Mouse (Mus musculus): ENCODE results near the gene Bmp7. TPM values are rescaled to one million over a fixed set of nuclear protein-coding genes. Genes with fewer than 3 reads are reported as not detected.

Bmp7 gene
- polyA plus RNA-seq, 1 experiment from 2014 or later = 67.2 TPM

DNA sequence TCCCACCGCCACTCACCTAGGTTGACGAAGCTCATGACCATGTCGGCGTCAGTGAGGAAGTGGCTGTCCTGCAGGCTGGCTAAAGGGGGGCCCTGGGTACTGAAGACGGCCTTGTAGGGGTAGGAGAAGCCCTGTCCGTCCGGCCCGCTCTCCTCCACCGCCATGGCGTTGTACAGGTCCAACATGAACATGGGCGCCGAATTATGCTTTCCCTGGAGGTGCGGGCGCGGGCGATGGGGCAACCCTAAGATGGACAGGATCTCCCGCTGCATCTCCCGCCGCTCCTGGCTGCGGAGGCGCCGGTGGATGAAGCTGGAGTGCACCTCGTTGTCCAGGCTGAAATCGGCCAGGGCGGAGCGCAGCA is 500 bp downstream of the Bmp7 start:
- H3K4me1 ChIP-seq (replicated peaks) = peaks cover 45% of the 10 kb centered on the region
- peak overlapping the region; percentile 61 for H3K4me3 ChIP-seq
- no peaks in the 10 kb centered on the region for H3K9me3 ChIP-seq (replicated peaks)
- no peaks in the 10 kb centered on the region for H3K36me3 ChIP-seq
- WGBS = under 1% methylated on average over 26 of the region's 26 CpGs
- peaks cover 53% of the 10 kb centered on the region for H3K27me3 ChIP-seq (replicated peaks)
- peak overlapping the region; percentile 86 for H3K9ac ChIP-seq
- no peak for ATAC-seq (ENCODE audit: insufficient number of reproducible peaks, low FRiP score)
- H3K4me2 ChIP-seq = peak overlapping the region; percentile 74
- H3K27ac ChIP-seq (ENCODE audit: poor library complexity, severe bottlenecking) = peak overlapping the region; percentile 91

DNA sequence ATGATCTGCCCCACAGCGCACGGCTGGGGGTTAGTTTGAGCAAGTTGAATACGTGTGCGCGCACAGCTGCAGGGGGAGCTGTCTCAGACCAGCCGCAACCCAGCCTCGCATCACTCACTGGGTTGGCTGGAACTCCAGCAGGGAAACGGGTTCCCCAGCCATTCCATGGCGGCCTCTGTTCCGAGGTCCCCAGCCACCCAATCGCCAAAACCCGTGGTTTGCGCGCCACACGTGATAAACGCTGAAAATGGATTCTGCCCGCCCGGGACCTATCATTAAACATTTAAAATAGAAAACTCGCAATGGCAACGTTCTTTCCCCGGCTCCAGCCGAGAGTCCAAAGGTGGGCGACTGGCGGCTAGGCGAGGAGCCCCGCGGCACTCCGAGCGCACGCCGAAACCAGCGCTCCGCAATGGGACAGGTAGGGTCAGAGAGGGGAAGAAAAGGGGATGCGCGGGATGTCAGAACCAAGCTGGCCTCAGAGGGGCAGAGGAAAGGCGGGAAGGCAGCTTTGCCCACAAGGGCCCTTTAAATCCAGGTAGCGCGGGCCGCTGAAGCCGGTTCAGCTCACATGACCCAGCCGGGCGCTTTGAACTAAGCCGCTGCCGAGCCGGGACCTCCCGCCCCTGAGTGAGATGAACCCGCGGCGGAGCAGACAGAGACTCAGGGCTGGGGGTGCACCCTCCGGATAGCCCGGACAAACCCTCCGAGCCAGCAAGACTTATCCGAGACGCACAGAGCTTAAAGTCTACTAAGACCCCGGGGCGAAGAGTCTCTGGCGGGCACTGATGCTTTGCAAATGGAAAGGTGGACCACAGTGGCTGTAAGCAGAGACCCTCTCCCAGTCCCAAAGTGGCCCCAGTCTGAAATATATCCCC is 1.1 kb downstream of the Bmp7 start:
- ATAC-seq (ENCODE audit: insufficient number of reproducible peaks, low FRiP score) = no peak
- Histone ChIP-seq H3K27ac (ENCODE audit: poor library complexity, severe bottlenecking) (peak overlapping the region; percentile 91), H3K4me2 (peak overlapping the region; percentile 74), H3K9me3 (replicated peaks) (no peaks in the 10 kb centered on the region), H3K36me3 (no peaks in the 10 kb centered on the region), H3K27me3 (replicated peaks) (peaks cover 53% of the 10 kb centered on the region), H3K4me1 (replicated peaks) (peaks cover 51% of the 10 kb centered on the region), H3K4me3 (peak overlapping the region; percentile 61), H3K9ac (peak overlapping the region; percentile 86)
- under 1% methylated on average over 57 of the region's 57 CpGs for WGBS

DNA sequence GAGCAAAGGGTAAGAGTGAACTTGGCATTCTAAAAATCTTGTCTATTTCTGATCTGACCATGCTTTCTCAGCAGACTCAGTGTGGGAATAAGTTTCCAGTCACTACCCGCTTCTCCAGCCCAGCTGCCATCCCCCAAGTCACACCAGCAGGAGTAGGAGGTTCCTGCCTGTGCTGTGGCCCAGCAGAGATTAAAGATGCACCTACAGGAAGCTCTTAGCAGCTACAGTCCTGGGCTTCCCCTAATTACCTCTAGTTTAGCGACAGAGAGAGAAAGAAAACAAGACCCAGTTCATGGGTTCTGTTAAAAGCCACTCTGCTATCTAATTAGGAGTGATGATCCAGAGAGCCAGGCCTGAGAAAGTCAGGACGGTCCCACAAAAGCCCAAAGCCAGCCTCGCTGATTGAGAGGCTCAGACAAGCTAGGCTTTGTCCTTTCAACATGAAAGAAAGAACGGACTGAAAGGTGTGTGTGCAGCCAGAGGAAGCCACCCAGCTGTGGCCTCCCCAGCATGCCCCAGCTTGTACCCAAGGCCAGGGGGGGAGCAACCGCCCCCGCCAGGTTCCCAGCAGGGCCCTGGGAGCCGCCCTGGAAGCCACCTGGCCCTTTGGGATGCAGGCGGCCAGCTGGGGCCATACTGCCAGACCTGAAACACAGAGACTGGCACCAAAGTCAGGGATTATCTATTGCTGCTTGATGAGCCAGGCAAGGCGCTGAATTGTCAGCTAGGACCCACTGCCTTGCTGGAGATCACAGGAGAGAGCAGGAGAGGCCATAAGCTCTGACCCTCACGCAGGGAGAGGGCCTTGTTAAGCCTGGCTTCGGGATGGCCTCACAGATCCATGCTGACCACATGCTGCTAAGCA is 2.6 kb downstream of the Bmp7 start:
- peak overlapping the region; percentile 86 for H3K9ac ChIP-seq
- WGBS = 15% methylated on average over 12 of the region's 12 CpGs
- H3K4me3 ChIP-seq = peak overlapping the region; percentile 61
- no peaks in the 10 kb centered on the region; the same call in 1 of the 2 replicates for H3K36me3 ChIP-seq
- no peaks in the 10 kb centered on the region for H3K9me3 ChIP-seq (replicated peaks)
- peak overlapping the region; percentile 74 for H3K4me2 ChIP-seq
- peaks cover 62% of the 10 kb centered on the region for H3K4me1 ChIP-seq (replicated peaks)
- ATAC-seq (ENCODE audit: insufficient number of reproducible peaks, low FRiP score) = no peak
- peak overlapping the region; percentile 91 for H3K27ac ChIP-seq (ENCODE audit: poor library complexity, severe bottlenecking)
- H3K27me3 ChIP-seq (replicated peaks) = peaks cover 46% of the 10 kb centered on the region

DNA sequence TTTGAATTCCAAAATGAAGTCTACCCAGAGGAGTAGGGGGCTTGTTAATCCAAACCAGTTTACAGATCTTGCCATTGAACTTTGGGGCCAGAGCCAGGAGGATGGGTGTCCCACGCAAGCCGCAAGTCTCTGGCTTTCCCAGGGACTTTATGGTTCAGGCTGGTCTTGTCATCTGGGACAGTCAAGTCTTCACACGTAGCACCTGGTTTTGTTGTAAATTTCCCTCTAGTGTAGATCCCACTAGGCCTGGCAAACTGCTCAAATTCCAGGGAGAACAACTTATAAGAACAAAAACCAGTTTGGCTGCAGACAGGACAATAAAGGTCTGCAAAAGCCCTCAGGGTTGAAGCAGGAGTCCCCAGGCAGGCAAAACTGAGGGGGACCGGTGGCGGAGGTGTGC is 3.3 kb downstream of the Bmp7 start:
- H3K9me3 ChIP-seq (replicated peaks) = no peaks in the 10 kb centered on the region
- H3K4me2 ChIP-seq = peak overlapping the region; percentile 74
- no peak for ATAC-seq (ENCODE audit: insufficient number of reproducible peaks, low FRiP score)
- no peaks in the 10 kb centered on the region; the same call in 1 of the 2 replicates for H3K36me3 ChIP-seq
- peaks cover 67% of the 10 kb centered on the region for H3K4me1 ChIP-seq (replicated peaks)
- H3K27me3 ChIP-seq (replicated peaks) = peaks cover 40% of the 10 kb centered on the region
- WGBS = 30% methylated on average over 5 of the region's 5 CpGs
- H3K9ac ChIP-seq = peak overlapping the region; percentile 86
- peak overlapping the region; percentile 61 for H3K4me3 ChIP-seq
- peak overlapping the region; percentile 91 for H3K27ac ChIP-seq (ENCODE audit: poor library complexity, severe bottlenecking)

DNA sequence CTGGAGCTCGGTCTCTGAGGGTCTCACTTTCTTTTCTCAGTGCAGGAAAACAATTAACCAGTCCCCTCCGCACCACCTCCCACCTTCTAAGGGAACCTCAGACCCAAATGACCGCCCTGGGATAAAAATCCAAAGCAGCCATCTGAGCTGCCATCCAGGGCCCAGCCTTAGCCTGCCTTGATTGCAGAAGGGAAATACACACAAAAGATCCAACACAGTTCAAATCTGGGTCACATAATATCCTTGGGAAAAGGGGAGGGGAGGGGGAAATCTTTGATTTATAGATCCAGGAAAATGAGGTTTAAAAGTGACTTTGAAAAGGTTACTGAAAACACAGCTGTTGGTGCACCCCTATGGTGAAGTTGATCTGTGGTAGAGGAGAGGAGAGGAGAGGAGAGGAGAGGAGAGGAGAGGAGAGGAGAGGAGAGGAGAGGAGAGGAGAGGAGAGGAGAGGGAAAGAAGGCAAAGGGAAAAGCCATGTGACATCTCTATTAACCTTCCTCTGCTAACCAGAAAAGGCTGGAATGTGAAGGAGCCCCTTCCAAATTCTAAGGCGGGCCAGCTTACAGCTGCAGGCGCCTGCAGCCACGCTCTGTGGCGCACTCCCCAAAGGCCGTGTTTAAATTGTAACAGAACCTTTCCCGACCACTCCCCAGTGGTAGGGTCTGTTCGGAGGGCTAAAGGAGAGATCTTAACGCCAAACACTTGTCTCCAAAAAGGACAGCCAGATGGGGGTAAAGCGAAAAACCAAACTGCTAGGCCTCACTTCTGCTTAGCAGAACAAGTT is 4.2 kb downstream of the Bmp7 start:
- peak overlapping the region; percentile 86 for H3K9ac ChIP-seq
- H3K36me3 ChIP-seq = no peaks in the 10 kb centered on the region; the same call in 1 of the 2 replicates
- 26% methylated on average over 12 of the region's 12 CpGs for WGBS
- peak overlapping the region; percentile 74 for H3K4me2 ChIP-seq
- H3K9me3 ChIP-seq (replicated peaks) = no peaks in the 10 kb centered on the region
- H3K27ac ChIP-seq (ENCODE audit: poor library complexity, severe bottlenecking) = peak overlapping the region; percentile 91
- peaks cover 68% of the 10 kb centered on the region for H3K4me1 ChIP-seq (replicated peaks)
- H3K4me3 ChIP-seq = peak overlapping the region; percentile 61
- ATAC-seq (ENCODE audit: insufficient number of reproducible peaks, low FRiP score) = no peak
- peaks cover 31% of the 10 kb centered on the region for H3K27me3 ChIP-seq (replicated peaks)

DNA sequence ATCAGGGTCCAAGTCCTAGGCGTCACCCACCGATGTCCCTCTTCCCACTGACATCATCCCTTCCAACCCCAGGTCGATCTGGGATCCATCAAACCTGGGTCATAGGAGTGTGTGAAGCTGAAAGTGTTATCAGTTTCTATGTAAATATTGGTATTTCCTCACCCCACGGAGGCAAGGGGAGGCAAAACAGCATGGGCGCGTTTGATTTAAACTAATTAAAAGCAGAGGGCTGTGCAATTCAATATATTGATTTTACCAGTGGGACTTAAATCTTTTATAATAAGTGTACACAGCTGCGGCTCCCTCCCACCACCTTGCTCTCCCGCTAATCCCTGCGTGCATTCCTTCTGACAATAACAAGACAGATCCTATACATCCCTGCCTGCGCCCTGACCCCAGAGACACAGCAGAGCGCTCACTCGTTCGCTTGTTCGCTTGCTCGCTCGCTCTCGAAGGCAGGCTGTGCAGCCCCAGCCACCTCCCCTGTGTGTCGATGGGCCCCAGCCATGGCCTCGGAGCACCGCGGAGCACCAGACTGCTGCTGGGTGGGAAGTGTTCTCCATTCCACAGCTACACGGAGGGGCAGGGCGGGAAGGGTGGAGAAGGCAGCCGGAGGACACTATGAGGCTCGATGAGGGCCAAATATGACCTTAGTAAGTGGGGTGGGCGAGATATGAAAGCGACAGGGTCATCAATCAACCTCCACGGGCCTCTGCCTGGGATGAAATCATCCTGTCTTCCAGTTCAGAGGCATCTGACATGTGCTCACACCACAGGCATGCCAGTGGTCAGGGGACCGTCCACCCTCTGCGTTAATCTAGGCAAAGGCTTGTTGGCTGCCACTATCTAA is 5.0 kb downstream of the Bmp7 start:
- Histone ChIP-seq H3K4me3 (peak overlapping the region; percentile 33), H3K9me3 (replicated peaks) (no peaks in the 10 kb centered on the region), H3K27me3 (replicated peaks) (peaks cover 25% of the 10 kb centered on the region), H3K27ac (ENCODE audit: poor library complexity, severe bottlenecking) (peak overlapping the region; percentile 91), H3K9ac (peak overlapping the region; percentile 86), H3K4me2 (peak overlapping the region; percentile 74), H3K36me3 (no peaks in the 10 kb centered on the region; the same call in 1 of the 2 replicates), H3K4me1 (replicated peaks) (peaks cover 71% of the 10 kb centered on the region)
- no peak for ATAC-seq (ENCODE audit: insufficient number of reproducible peaks, low FRiP score)
- WGBS = 5% methylated on average over 30 of the region's 30 CpGs

DNA sequence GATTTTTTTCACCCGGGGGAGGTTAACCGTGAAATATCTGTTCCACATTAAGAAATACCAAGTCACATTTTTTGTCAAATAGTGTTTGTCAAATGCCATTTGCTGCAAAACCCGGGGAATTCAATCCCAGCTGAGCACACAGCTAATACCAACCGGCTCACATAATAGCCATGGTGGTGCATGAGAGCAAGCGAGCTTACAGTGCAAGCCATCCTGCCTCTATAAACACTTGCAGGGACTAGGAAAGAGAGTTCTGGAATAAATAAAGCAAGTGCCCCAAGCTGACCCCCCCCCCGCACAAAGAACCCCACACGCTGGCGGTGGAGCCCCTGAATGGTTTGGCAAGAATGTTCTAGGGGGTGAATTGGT is 5.7 kb downstream of the Bmp7 start:
- H3K4me2 ChIP-seq = peak overlapping the region; percentile 74
- peaks cover 18% of the 10 kb centered on the region for H3K27me3 ChIP-seq (replicated peaks)
- H3K9ac ChIP-seq = peak overlapping the region; percentile 86
- peaks cover 78% of the 10 kb centered on the region for H3K4me1 ChIP-seq (replicated peaks)
- H3K4me3 ChIP-seq = peak overlapping the region; percentile 33
- H3K27ac ChIP-seq (ENCODE audit: poor library complexity, severe bottlenecking) = peak overlapping the region; percentile 91
- no peak for ATAC-seq (ENCODE audit: insufficient number of reproducible peaks, low FRiP score)
- WGBS = 8% methylated on average over 8 of the region's 8 CpGs
- no peaks in the 10 kb centered on the region; the same call in 1 of the 2 replicates for H3K36me3 ChIP-seq
- H3K9me3 ChIP-seq (replicated peaks) = no peaks in the 10 kb centered on the region

DNA sequence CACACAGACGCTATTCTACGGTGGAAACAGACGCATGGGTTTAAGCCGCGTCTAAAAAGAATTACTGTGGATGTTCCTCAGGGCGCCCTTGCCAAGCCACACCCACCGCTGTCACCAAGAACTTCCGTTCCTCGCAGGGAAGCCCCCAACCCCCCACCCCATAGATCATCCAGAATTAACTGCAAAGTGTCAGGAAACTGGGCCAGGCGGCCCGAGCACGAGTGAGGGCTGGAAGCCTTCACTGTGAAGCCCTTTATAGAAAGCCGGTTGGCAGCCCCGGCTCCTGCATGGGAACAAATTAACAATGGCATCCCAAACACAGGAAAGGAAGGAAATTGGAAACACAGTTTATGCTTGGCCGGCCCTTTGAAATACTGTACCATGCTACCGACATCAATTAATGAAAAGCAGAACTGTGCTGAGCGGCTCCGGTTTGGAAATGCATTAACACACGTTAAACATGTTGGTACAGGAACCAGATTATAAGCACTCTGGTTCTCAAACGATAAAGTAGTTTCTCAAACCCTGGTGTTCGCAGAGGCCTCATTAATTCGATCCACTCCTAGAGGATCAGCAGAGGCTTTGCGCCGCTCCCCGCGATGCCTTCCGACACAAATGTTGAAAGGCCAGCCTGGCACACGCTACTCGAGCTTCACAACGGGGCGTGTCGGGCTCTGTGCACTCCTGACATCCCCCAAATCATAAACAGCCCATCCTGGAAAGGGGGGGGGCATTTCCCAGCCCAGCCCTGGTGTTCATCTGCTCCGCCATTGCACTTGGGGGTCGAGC is 6.3 kb downstream of the Bmp7 start:
- H3K4me3 ChIP-seq = peak overlapping the region; percentile 33
- ATAC-seq (ENCODE audit: insufficient number of reproducible peaks, low FRiP score) = 0 out of 2 replicates have a peak, but pooled peaks have one; percentile 23
- WGBS = 2% methylated on average over 34 of the region's 34 CpGs
- H3K9me3 ChIP-seq (replicated peaks) = no peaks in the 10 kb centered on the region
- H3K9ac ChIP-seq = peak overlapping the region; percentile 86
- no peaks in the 10 kb centered on the region; the same call in 1 of the 2 replicates for H3K36me3 ChIP-seq
- peaks cover 13% of the 10 kb centered on the region for H3K27me3 ChIP-seq (replicated peaks)
- peaks cover 84% of the 10 kb centered on the region for H3K4me1 ChIP-seq (replicated peaks)
- peak overlapping the region; percentile 91 for H3K27ac ChIP-seq (ENCODE audit: poor library complexity, severe bottlenecking)
- H3K4me2 ChIP-seq = peak overlapping the region; percentile 74

DNA sequence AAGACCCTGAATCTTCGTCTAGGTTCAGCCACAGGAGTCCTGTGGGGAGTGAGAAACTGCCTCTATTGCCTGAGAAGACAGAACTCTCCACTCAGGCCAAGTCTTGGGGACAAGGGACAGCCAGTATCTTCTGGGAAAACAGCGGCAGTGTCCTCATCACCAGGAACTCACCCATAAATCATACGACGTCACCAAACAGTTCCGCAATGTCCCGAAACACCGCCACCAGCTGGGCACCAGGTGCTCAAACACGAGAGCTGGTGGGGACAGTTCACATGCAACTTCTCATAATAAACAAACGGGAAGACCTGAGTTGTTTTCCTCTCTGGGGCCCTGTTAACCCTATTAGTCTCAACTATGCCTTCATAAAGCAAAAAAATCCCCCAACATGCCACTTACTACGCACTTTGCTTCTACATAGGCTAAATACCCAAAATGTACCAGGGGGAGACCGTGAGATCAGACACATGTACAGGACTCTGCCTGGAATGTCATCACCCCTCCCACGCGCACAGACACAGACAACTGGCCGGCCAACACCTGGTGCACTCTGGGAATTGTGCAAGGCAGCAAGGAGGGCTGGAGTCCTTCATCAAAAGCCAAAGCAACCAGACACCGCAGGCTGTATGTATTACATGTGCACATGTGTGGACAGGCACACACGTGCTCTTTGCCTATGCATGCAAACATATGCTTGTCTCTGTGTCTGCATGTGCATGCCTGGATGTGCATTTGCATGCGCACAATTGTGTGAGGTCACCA is 8.8 kb downstream of the Bmp7 start:
- Histone ChIP-seq H3K36me3 (no peaks in the 10 kb centered on the region; the same call in 1 of the 2 replicates), H3K9me3 (replicated peaks) (no peaks in the 10 kb centered on the region), H3K9ac (0 out of 2 replicates have a peak overlapping the region, but pooled peaks have one; percentile 26), H3K4me3 (no peak overlapping the region), H3K4me2 (0 out of 2 replicates have a peak overlapping the region, but pooled peaks have one; percentile 30), H3K27ac (ENCODE audit: poor library complexity, severe bottlenecking) (peak overlapping the region; percentile 58), H3K27me3 (replicated peaks) (0 out of 2 replicates have a peak, but pooled peaks cover 3% of the 10 kb centered on the region), H3K4me1 (replicated peaks) (peaks cover 93% of the 10 kb centered on the region)
- no peak for ATAC-seq (ENCODE audit: insufficient number of reproducible peaks, low FRiP score)
- 74% methylated on average over 17 of the region's 17 CpGs for WGBS
